Mouse (Mus musculus) liver, adult 2 months (tissue): ENCODE results near the gene Pcdh15. TPM values are rescaled to one million over a fixed set of nuclear protein-coding genes. Genes with fewer than 3 reads are reported as not detected.

ENCODE experiments used
- DNase-seq: peaks from one replicate; pipeline ENCODE4 v3.0.0-alpha.2; 2011; ENCODE audit warnings: low read depth, low spot score; ENCODE audit errors: extremely low read depth
- H3K27ac ChIP-seq: fragments of 200-500 bp; replicated peaks from 2 replicates; pipeline ENCODE4 v1.5.1; 2012; ENCODE audit warnings: low read depth, mild to moderate bottlenecking, control low read depth, inconsistent platforms, low read length; ENCODE audit not compliant: insufficient read depth
- H3K27me3 ChIP-seq: fragments of 200-500 bp; 2 replicates; pipeline ENCODE4 v1.6.1; 2012; ENCODE audit warnings: mild to moderate bottlenecking, moderate library complexity, low read length, inconsistent platforms; ENCODE audit not compliant: control insufficient read depth, insufficient read depth
- H3K36me3 ChIP-seq: fragments of 200-500 bp; 2 replicates; pipeline ENCODE4 v1.6.1; 2012; ENCODE audit warnings: low read length, inconsistent platforms; ENCODE audit not compliant: control insufficient read depth, insufficient read depth
- H3K4me1 ChIP-seq: fragments of 200-500 bp; 2 replicates; pipeline ENCODE4 v1.6.1; 2011; ENCODE audit warnings: low read length; ENCODE audit not compliant: control insufficient read depth, insufficient read depth
- H3K4me3 ChIP-seq: fragments of 200-500 bp; 2 replicates; pipeline ENCODE4 v1.5.1; 2011; ENCODE audit warnings: low read depth, mild to moderate bottlenecking, control low read depth, low read length, moderate library complexity; ENCODE audit not compliant: insufficient read depth
- H3K79me2 ChIP-seq: fragments of 200-500 bp; 2 replicates; pipeline ENCODE4 v1.6.1; 2012; ENCODE audit warnings: inconsistent platforms, mild to moderate bottlenecking, low read length, moderate library complexity; ENCODE audit not compliant: control insufficient read depth, insufficient read depth
- H3K9ac ChIP-seq: fragments of 200-500 bp; 2 replicates; pipeline ENCODE4 v1.6.1; 2012; ENCODE audit warnings: low read depth, mild to moderate bottlenecking, control low read depth, inconsistent platforms, low read length
- CTCF ChIP-seq: fragments of 200-500 bp; IDR thresholded peaks from 2 replicates; pipeline ENCODE4 v1.5.1; 2011; ENCODE audit warnings: low read depth, low read length, control low read depth
- POLR2A ChIP-seq: fragments of 200-500 bp; IDR thresholded peaks from 2 replicates; pipeline ENCODE4 v1.6.1; 2011; ENCODE audit warnings: low read length, control low read depth; ENCODE audit not compliant: insufficient read depth; ENCODE audit errors: extremely low read depth
- WGBS: fragments of 180-500 bp; shearing (Covaris S2); methylation state at CpG from one replicate; pipeline ENCODE4 v1.1.7; 2018; 5-methylcytosine and 5-hydroxymethylcytosine counted together
- polyA plus RNA-seq: library from polyadenylated mRNA; depleted of rRNA; stranded (reverse); fragments of >200 nt; gene quantifications from 2 replicates; pipeline ENCODE4 v1.2.3, GENCODE M21; 2012
- total RNA-seq: library from RNA; depleted of rRNA; stranded (reverse); fragments of >200 nt; gene quantifications from 2 replicates; pipeline ENCODE4 v1.2.3, GENCODE M21; 2014

Gene Pcdh15
- total and polyA plus RNA-seq, 2 experiments = 0.04 to 0.09 TPM

DNA sequence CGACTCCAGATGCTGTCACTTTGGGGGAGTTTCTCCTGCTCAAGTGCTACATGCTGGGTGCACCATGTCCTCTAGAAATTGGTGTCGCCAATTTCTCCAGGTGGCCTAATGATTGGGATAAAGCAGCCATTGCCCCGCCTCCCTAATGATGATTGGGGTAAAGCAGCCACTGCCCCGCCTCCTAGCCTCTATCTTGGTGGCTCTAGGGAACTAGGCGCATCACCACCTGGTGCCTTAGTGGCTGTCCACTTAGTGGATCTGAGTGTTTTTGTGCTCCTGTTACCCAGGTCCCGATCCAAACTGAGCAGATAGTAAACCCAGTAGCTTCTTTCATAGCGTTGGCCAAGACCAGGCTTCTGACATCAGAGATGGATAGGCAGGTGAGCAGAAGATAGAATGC is 2.0 kb upstream of the Pcdh15 start:
- no peaks in the 10 kb centered on the region for H3K79me2 ChIP-seq
- no peak for TF ChIP-seq POLR2A
- no peak for TF ChIP-seq CTCF
- H3K4me1 ChIP-seq = no peaks in the 10 kb centered on the region
- H3K4me3 ChIP-seq = no peak overlapping the region
- DNase-seq = no peak
- H3K27ac ChIP-seq = no peak overlapping the region
- H3K36me3 ChIP-seq = no peaks in the 10 kb centered on the region
- H3K9ac ChIP-seq = no peak overlapping the region
- 12% methylated on average over 7 of the region's 7 CpGs for WGBS
- peaks cover 17% of the 10 kb centered on the region; the same call in 1 of the 2 replicates for H3K27me3 ChIP-seq

DNA sequence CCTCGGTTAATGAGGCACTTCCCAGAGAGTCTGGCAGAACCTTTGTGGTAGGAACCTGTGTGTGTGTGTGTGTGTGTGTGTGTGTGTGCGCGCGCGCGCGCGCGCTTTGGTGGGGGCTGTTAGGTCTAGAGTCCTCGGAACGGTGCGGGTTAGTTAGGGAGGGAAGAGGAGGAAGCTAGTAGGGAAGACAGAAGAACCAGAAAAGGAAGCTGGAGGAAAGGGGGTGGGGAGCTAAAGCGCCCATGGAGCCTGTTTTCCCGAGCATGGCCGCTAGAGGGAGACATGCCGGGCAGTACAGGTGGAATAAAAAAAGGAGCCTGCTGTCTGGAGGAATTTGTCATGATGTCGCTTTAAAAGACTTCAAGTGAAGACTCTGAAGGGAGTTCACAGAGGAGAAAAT is 1.2 kb upstream of the Pcdh15 start:
- H3K4me1 ChIP-seq = no peaks in the 10 kb centered on the region
- TF ChIP-seq CTCF (peak; percentile 77), POLR2A (no peak)
- whole genome bisulfite sequencing = 4% methylated on average over 17 of the region's 17 CpGs
- no peak overlapping the region for H3K27ac ChIP-seq
- no peak overlapping the region for H3K9ac ChIP-seq
- no peaks in the 10 kb centered on the region for H3K36me3 ChIP-seq
- no peak overlapping the region for H3K4me3 ChIP-seq
- H3K27me3 ChIP-seq = peaks cover 17% of the 10 kb centered on the region; the same call in 1 of the 2 replicates
- peak; percentile 6 for DNase-seq
- H3K79me2 ChIP-seq = no peaks in the 10 kb centered on the region

DNA sequence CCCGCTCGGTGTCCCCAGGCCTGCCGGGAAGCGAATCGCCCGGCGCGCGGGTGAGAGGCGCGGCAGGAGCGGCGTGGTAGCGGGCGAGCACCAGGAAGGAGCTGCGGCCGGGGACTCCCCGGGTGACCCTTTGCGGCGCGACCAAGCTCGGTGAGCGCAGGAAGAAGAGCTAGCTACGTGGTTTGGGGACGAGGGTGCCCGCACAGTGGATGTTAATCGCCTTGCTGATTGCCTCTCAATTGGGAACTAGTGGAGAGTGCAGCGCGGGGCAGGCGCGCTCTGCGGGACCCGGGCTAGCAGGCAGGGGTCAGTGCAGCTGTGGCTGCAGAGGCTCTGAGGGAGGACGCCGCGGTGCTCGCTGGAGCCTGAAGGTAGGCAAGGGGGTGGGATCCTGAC is 702 bp downstream of the Pcdh15 start:
- Histone ChIP-seq H3K9ac (no peak overlapping the region), H3K4me3 (peak overlapping the region; percentile 29)
- TF ChIP-seq POLR2A (no peak), CTCF (no peak)

GRCm38 (mm10) chr10:73103383-73103994 is 4.3 kb downstream of the Pcdh15 start:
- Histone ChIP-seq H3K4me1 (no peaks in the 10 kb centered on the region), H3K27ac (no peak overlapping the region), H3K9ac (no peak overlapping the region), H3K36me3 (no peaks in the 10 kb centered on the region), H3K4me3 (no peak overlapping the region), H3K27me3 (peaks cover 12% of the 10 kb centered on the region; the same call in 1 of the 2 replicates), H3K79me2 (no peaks in the 10 kb centered on the region)
- TF ChIP-seq CTCF = peak; percentile 32; the same call in 1 of the 2 replicates
- TF ChIP-seq POLR2A = no peak
- WGBS = 65% methylated on average over 13 of the region's 13 CpGs
- DNase-seq = no peak

More for the DNA sequence above, 702 bp downstream of the Pcdh15 start:
- Histone ChIP-seq H3K27me3 (peaks cover 17% of the 10 kb centered on the region; the same call in 1 of the 2 replicates), H3K36me3 (no peaks in the 10 kb centered on the region), H3K4me1 (no peaks in the 10 kb centered on the region), H3K79me2 (no peaks in the 10 kb centered on the region), H3K27ac (no peak overlapping the region)
- no peak for DNase-seq
- WGBS = 2% methylated on average over 37 of the region's 37 CpGs

DNA sequence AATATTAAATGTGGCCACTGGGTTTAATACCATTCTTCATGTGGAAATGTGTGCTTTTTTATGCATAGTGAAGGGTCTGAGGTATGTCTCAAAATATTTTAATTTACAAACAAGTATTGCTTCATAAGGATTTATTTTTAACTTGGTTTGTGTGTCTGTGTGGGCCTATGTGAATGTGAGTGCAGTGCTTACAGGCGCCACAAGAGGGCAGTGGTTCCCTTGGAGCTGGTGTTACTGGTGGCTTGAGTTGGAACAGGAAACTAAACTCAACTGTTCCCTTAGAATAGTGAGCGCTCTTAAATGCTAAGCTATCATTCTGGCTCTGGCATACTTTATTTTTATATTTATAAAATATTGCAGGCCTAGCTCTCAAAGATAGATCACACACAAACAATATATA is 6.8 kb downstream of the Pcdh15 start:
- WGBS = 40% methylated on average over 2 of the region's 2 CpGs
- DNase-seq = peak; percentile 35
- no peaks in the 10 kb centered on the region for H3K4me1 ChIP-seq
- H3K36me3 ChIP-seq = no peaks in the 10 kb centered on the region
- no peaks in the 10 kb centered on the region for H3K79me2 ChIP-seq
- H3K27me3 ChIP-seq = no peaks in the 10 kb centered on the region
- H3K4me3 ChIP-seq = no peak overlapping the region
- TF ChIP-seq POLR2A (no peak), CTCF (peak; percentile 79)
- no peak overlapping the region for H3K9ac ChIP-seq
- no peak overlapping the region for H3K27ac ChIP-seq

- Histone ChIP-seq H3K4me3 (no peak overlapping the region), H3K27ac (no peak overlapping the region), H3K79me2 (no peaks in the 10 kb centered on the region), H3K9ac (no peak overlapping the region), H3K36me3 (no peaks in the 10 kb centered on the region), H3K4me1 (peaks cover 2% of the 10 kb centered on the region; the same call in 1 of the 2 replicates), H3K27me3 (no peaks in the 10 kb centered on the region)
- WGBS = 9% methylated on average over 3 of the region's 3 CpGs
- TF ChIP-seq CTCF (no peak), POLR2A (no peak)
- peak; percentile 87 for DNase-seq
These were observed 38.8 kb downstream of the Pcdh15 start for GRCm38 (mm10) chr10:73137985-73138384.
